Mouse (Mus musculus) limb, embryonic 10.5 days (tissue): ENCODE measurements at regions not wholly inside any gene's neighbourhood (a gene's known extent, or its start where the extent isn't known, plus 50 kb on each side); places are given as distances from the start of the nearest gene placed in this dataset.

Source experiments
- DNase-seq: peaks from one replicate; pipeline ENCODE4 v3.0.0-alpha.2; 2017; ENCODE audit warnings: low spot score
- H3K27ac ChIP-seq: fragments of 300-500 bp; sonication (generic); 2 replicates; pipeline ENCODE4 v1.5.1; 2016; ENCODE audit warnings: mild to moderate bottlenecking
- H3K27me3 ChIP-seq: fragments of 300-500 bp; sonication (generic); 2 replicates; pipeline ENCODE4 v1.6.1; 2016; ENCODE audit warnings: low read depth, mild to moderate bottlenecking; ENCODE audit not compliant: poor library complexity, severe bottlenecking
- H3K36me3 ChIP-seq: fragments of 300-500 bp; sonication (generic); 2 replicates; pipeline ENCODE4 v1.6.1; 2016; ENCODE audit warnings: mild to moderate bottlenecking, moderate library complexity
- H3K4me1 ChIP-seq: fragments of 300-500 bp; sonication (generic); 2 replicates; pipeline ENCODE4 v1.6.1; 2016
- H3K4me3 ChIP-seq: fragments of 300-500 bp; sonication (generic); 2 replicates; pipeline ENCODE4 v1.5.1; 2016; ENCODE audit warnings: mild to moderate bottlenecking, moderate library complexity
- H3K9me3 ChIP-seq: fragments of 300-500 bp; sonication (generic); replicated peaks from 2 replicates; pipeline ENCODE4 v1.6.1; 2016; ENCODE audit warnings: mild to moderate bottlenecking
- WGBS: fragments of 180-500 bp; shearing (Covaris S2); methylation state at CpG from one replicate; pipeline ENCODE4 v1.1.7; 2016; 5-methylcytosine and 5-hydroxymethylcytosine counted together

DNA sequence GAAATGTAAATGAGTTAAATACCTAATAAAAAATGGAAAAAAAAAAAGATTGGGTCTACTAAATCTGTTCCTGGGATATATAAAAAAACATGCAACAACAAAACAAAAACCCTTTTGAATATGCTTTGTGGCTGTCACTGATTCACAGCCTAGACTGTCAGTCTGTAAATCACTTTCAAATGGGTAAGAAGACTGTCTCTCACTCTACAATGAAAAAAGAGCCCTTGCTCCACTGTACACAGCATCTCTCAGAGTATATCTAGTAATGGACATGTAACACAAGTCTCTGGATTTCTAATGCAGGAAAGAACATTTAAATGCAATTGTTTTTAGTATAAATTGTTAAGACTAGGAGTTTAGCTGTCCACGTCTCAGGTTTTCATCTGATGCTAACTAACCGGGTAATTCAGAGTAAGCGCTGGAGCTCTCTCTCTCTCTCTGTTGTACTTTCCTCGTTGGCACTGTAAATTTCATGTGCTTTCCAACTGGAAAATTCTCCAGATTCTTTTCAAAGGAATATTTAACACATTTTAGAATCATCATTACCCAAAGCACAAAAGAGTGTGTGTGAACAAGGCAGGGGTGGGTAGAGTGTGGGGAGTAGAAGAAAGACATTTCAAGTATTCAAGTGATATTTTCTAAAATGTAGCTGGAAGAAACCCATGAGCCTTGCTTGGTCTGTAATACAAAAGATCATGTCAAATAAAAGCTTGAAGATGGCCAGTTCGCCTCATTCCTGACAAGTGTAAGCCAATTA is 66.6 kb upstream of the Pam start:
- Histone ChIP-seq H3K9me3 (no peaks in the 10 kb centered on the region), H3K27me3 (no peaks in the 10 kb centered on the region), H3K4me3 (no peak overlapping the region), H3K4me1 (no peaks in the 10 kb centered on the region), H3K27ac (no peak overlapping the region), H3K36me3 (no peaks in the 10 kb centered on the region)
- WGBS, result 87% methylated on average over 5 of the region's 5 CpGs
- no peak for DNase-seq

DNA sequence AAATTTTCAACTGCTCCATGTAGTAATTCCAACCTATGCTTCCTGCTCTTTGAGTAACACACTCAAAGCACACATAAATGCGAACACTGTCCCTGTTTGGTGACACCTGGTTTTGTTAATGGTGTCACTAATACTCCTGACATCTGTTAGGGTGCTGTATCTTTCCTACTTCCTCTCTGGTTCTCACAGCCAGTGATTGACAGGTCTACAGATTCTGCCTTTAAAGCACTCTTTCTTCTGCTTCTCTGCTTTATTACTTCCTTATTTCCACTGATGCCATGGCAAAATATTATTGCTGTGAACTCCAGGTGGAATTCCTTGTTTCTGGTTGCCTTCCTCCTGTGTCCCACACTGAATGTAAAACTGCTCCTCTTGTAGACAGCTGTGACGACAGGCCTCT is 63.5 kb upstream of the Pam start:
- Histone ChIP-seq H3K27me3 (no peaks in the 10 kb centered on the region), H3K27ac (no peak overlapping the region), H3K36me3 (no peaks in the 10 kb centered on the region), H3K4me1 (no peaks in the 10 kb centered on the region), H3K4me3 (no peak overlapping the region), H3K9me3 (no peaks in the 10 kb centered on the region)
- 80% methylated on average over 2 of the region's 2 CpGs for WGBS
- DNase-seq, result no peak

DNA sequence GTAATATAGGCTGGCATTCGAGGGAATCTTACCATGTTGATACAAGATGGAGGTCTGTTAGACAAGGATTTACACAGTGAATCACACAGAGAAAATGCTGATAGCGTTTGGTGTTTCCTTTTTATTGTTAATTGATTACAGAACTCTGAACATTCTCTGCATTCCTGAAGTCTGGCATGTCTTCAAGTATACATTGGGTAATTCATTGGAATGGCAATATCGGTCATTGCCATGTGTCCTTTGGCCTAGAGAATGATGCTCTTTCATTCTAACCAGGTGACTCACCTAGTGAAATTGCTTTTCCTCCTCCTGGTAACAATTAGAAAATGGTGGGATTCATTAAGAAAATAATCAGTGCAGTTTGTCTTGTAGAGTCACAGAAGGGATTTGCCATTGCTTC is 51.9 kb upstream of the Pam start:
- Histone ChIP-seq H3K9me3 (no peaks in the 10 kb centered on the region), H3K27ac (no peak overlapping the region), H3K36me3 (no peaks in the 10 kb centered on the region), H3K4me3 (no peak overlapping the region), H3K27me3 (no peaks in the 10 kb centered on the region), H3K4me1 (no peaks in the 10 kb centered on the region)
- WGBS, result 70% methylated on average over 3 of the region's 3 CpGs
- DNase-seq, result no peak
